Mouse (Mus musculus): ENCODE results near the gene Pdlim7. TPM values are rescaled to one million over a fixed set of nuclear protein-coding genes. Genes with fewer than 3 reads are reported as not detected.

The Pdlim7 gene
- polyA plus RNA-seq, 1 experiment from 2014 or later = 155 TPM

DNA sequence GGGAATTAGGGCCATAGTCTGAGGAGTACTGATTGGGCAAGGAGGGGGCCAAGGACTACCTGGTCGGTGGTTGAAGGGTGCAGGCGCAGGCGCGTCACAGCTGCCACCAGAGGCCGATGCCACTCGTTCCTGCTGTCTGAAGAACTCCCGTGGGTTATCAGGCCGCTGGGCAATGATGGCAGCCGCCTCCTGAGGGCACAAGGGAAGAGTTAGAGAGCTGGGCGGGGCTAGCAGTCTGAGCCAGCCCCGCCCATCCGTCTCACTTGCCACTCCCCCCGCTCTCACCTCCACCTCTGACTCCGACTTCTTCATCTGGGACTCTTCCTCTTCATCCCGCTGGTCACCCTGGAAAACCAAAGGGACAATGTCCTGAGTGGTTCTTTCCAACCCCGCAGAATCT is 36.0 kb downstream of the Pdlim7 start:
- H3K36me3 ChIP-seq (ENCODE audit: control insufficient read depth, insufficient read depth, low read length) = peaks cover 52% of the 10 kb centered on the region
- no peaks in the 10 kb centered on the region for H3K9me3 ChIP-seq (ENCODE audit: control insufficient read depth, low read length)
- DNase-seq (ENCODE audit: low spot score) = no peak
- WGBS = 74% methylated on average over 16 of the region's 16 CpGs
- H3K27ac ChIP-seq (replicated peaks; ENCODE audit: low read depth, low read length) = no peak overlapping the region
- H3K9ac ChIP-seq (ENCODE audit: low read length) = no peak overlapping the region
- H3K4me2 ChIP-seq (ENCODE audit: low read depth, severe bottlenecking) = no peak overlapping the region
- H3K27me3 ChIP-seq (ENCODE audit: control insufficient read depth, insufficient read depth, low read length) = no peaks in the 10 kb centered on the region
- no peak for ATAC-seq (ENCODE audit: insufficient number of reproducible peaks, low FRiP score, low TSS enrichment, low read depth)
- H3K4me1 ChIP-seq (ENCODE audit: control insufficient read depth, insufficient read depth, low read length) = 0 out of 2 replicates have a peak, but pooled peaks cover 5% of the 10 kb centered on the region
- H3K4me3 ChIP-seq (ENCODE audit: low read depth, low read length) = no peak overlapping the region

DNA sequence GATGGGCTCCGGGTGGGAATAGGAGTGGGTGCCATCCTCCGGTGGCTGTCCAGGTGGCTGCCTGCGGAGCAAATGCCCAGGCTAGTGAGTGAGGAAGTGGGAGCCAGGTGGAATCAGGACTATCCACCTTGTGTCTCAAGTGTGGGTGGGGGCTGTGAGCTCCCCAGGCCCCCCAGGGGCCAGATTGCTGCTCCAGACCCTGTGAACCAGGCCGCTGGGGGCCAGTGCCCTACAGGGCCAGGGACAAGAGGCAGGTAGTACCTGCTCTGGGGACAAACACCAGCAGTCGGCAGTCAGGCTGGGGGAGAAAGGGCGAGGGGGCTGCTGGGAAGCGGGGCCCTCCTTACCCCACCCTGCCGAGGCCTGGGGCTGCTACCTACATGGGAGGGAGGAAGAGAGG is 37.2 kb downstream of the Pdlim7 start:
- Histone ChIP-seq H3K9me3 (ENCODE audit: control insufficient read depth, low read length) (no peaks in the 10 kb centered on the region), H3K4me1 (ENCODE audit: control insufficient read depth, insufficient read depth, low read length) (peaks cover 11% of the 10 kb centered on the region; the same call in 1 of the 2 replicates), H3K4me3 (ENCODE audit: low read depth, low read length) (no peak overlapping the region), H3K36me3 (ENCODE audit: control insufficient read depth, insufficient read depth, low read length) (peaks cover 43% of the 10 kb centered on the region), H3K27ac (replicated peaks; ENCODE audit: low read depth, low read length) (no peak overlapping the region), H3K27me3 (ENCODE audit: control insufficient read depth, insufficient read depth, low read length) (no peaks in the 10 kb centered on the region), H3K9ac (ENCODE audit: low read length) (no peak overlapping the region), H3K4me2 (ENCODE audit: low read depth, severe bottlenecking) (no peak overlapping the region)
- no peak for ATAC-seq (ENCODE audit: insufficient number of reproducible peaks, low FRiP score, low TSS enrichment, low read depth)
- DNase-seq (ENCODE audit: low spot score) = no peak
- 93% methylated on average over 8 of the region's 8 CpGs for WGBS

DNA sequence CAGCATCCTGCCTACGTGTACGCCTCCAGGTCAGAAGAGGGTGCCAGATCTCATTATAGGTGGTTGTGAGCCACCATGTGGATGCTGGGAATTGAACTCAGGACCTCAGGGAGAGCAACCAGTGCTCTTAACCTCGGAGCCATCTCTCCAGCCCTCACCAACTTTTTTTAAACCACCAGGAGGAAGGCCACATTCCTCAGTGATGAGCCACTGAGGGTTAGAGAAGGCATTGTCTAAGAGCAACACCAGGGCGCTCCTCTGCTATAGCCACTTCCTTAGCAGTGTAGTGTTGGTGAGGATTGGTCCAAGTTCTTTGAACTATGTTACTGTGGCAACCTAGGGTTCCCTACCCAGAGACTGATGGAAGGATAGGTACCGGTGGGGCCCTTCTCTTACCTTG is 37.7 kb downstream of the Pdlim7 start:
- 92% methylated on average over 5 of the region's 5 CpGs for WGBS

DNA sequence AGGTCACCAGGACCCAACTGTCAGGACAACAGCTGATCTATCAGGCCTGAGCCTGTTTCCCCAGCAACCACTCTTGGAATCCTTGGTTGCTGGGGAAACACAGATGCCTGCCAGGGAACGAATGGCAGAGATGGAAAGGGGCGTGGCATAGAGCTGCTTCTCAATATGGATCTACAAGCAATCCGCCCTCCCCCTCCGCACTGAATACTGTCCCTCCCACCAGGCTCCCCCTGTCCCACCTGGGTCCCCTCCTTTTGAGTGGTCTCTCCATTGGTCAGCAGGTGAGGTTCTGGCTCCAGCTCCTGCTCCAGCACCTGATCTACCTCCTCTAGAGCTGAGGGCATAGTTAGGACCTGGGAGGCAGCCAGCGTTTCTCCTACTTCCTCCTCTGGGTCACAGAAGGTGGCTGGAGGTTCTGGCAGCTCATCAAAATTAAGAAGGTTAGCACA is 38.8 kb downstream of the Pdlim7 start:
- no peak overlapping the region for H3K4me3 ChIP-seq (ENCODE audit: low read depth, low read length)
- peaks cover 30% of the 10 kb centered on the region for H3K36me3 ChIP-seq (ENCODE audit: control insufficient read depth, insufficient read depth, low read length)
- no peak for ATAC-seq (ENCODE audit: insufficient number of reproducible peaks, low FRiP score, low TSS enrichment, low read depth)
- no peak overlapping the region for H3K9ac ChIP-seq (ENCODE audit: low read length)
- 69% methylated on average over 5 of the region's 5 CpGs for WGBS
- H3K4me2 ChIP-seq (ENCODE audit: low read depth, severe bottlenecking) = no peak overlapping the region
- no peak overlapping the region for H3K27ac ChIP-seq (replicated peaks; ENCODE audit: low read depth, low read length)
- H3K4me1 ChIP-seq (ENCODE audit: control insufficient read depth, insufficient read depth, low read length) = peaks cover 15% of the 10 kb centered on the region; the same call in 1 of the 2 replicates
- DNase-seq (ENCODE audit: low spot score) = peak; percentile 39
- no peaks in the 10 kb centered on the region for H3K9me3 ChIP-seq (ENCODE audit: control insufficient read depth, low read length)
- H3K27me3 ChIP-seq (ENCODE audit: control insufficient read depth, insufficient read depth, low read length) = no peaks in the 10 kb centered on the region

More for the DNA sequence above, 37.7 kb downstream of the Pdlim7 start:
- ATAC-seq (ENCODE audit: insufficient number of reproducible peaks, low FRiP score, low TSS enrichment, low read depth) (no peak), DNase-seq (ENCODE audit: low spot score) (no peak)
- H3K36me3 ChIP-seq (ENCODE audit: control insufficient read depth, insufficient read depth, low read length) = peaks cover 39% of the 10 kb centered on the region
- H3K4me1 ChIP-seq (ENCODE audit: control insufficient read depth, insufficient read depth, low read length) = peaks cover 15% of the 10 kb centered on the region; the same call in 1 of the 2 replicates
- H3K27ac ChIP-seq (replicated peaks; ENCODE audit: low read depth, low read length) = no peak overlapping the region
- no peaks in the 10 kb centered on the region for H3K9me3 ChIP-seq (ENCODE audit: control insufficient read depth, low read length)
- no peak overlapping the region for H3K9ac ChIP-seq (ENCODE audit: low read length)
- H3K4me3 ChIP-seq (ENCODE audit: low read depth, low read length) = no peak overlapping the region
- H3K27me3 ChIP-seq (ENCODE audit: control insufficient read depth, insufficient read depth, low read length) = no peaks in the 10 kb centered on the region
- no peak overlapping the region for H3K4me2 ChIP-seq (ENCODE audit: low read depth, severe bottlenecking)

DNA sequence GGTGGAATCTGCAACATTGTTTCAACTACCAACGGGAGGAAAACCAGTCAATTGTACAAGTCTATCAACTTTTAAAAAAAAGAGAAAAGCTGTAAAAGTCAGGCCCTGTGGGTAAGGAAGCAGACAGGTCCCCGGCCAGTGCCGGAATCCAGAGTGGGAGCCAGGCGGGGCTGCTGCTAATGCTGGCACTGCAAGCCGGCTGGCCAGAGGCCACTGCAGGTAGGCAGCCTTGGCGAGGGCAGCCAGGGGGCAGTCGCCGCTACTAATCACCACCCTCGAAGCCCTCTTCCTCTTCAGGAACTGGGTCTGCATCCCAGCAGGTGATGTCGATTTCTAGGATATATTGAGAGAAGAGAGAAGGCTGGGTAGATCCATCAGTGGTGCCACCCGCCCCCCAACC is 39.5 kb downstream of the Pdlim7 start:
- Histone ChIP-seq H3K4me1 (ENCODE audit: control insufficient read depth, insufficient read depth, low read length) (peaks cover 15% of the 10 kb centered on the region; the same call in 1 of the 2 replicates), H3K9ac (ENCODE audit: low read length) (no peak overlapping the region), H3K9me3 (ENCODE audit: control insufficient read depth, low read length) (no peaks in the 10 kb centered on the region), H3K36me3 (ENCODE audit: control insufficient read depth, insufficient read depth, low read length) (peaks cover 23% of the 10 kb centered on the region), H3K4me2 (ENCODE audit: low read depth, severe bottlenecking) (no peak overlapping the region), H3K4me3 (ENCODE audit: low read depth, low read length) (no peak overlapping the region), H3K27me3 (ENCODE audit: control insufficient read depth, insufficient read depth, low read length) (no peaks in the 10 kb centered on the region), H3K27ac (replicated peaks; ENCODE audit: low read depth, low read length) (no peak overlapping the region; the same call in 1 of the 2 replicates)
- DNase-seq (ENCODE audit: low spot score) (no peak), ATAC-seq (ENCODE audit: insufficient number of reproducible peaks, low FRiP score, low TSS enrichment, low read depth) (no peak)
- 67% methylated on average over 10 of the region's 11 CpGs for WGBS

DNA sequence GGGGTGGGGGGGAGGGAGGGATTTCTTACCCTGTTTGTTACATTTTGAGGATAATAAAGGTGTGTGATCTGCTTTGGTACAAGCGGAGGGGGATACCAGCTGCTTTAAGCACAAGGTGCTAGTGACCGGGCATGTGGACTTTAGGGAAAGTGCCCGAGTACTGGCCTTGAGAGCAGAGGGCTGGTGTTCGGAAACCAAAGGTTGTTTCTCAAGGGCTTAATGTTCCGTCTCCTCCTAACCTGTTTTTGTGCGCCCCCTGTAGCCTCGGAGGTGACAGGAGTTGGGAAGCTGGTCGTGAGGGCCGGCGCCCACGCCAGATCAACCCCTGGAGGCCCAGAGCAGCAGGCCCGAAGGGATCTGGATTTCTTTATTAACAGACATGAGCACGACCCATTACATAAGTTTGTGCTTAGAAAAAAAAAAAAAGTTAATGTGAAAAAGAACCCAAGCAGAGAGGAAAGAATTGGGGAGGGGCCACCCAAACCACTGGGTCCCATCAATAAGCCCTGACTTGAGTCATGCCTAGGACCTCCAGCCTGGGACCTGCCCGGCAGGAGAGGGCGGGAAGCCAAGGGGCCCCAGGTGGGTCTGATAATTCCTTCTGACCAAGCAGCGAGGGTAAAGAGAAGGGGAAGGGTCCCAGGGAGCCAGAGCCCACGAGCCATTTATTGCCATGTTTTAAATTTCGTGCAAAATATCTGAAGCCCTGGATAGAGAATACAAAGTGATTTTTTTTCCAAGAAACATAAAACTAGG is 40.2 kb downstream of the Pdlim7 start:
- DNase-seq (ENCODE audit: low spot score) (peak; percentile 75), ATAC-seq (ENCODE audit: insufficient number of reproducible peaks, low FRiP score, low TSS enrichment, low read depth) (no peak)
- Histone ChIP-seq H3K27ac (replicated peaks; ENCODE audit: low read depth, low read length) (peak overlapping the region; percentile 80), H3K36me3 (ENCODE audit: control insufficient read depth, insufficient read depth, low read length) (peaks cover 19% of the 10 kb centered on the region), H3K4me2 (ENCODE audit: low read depth, severe bottlenecking) (peak overlapping the region; percentile 100), H3K27me3 (ENCODE audit: control insufficient read depth, insufficient read depth, low read length) (no peaks in the 10 kb centered on the region), H3K9me3 (ENCODE audit: control insufficient read depth, low read length) (no peaks in the 10 kb centered on the region), H3K4me3 (ENCODE audit: low read depth, low read length) (peak overlapping the region; percentile 58), H3K9ac (ENCODE audit: low read length) (no peak overlapping the region; the same call in 1 of the 2 replicates), H3K4me1 (ENCODE audit: control insufficient read depth, insufficient read depth, low read length) (peaks cover 15% of the 10 kb centered on the region; the same call in 1 of the 2 replicates)
- WGBS = 15% methylated on average over 18 of the region's 18 CpGs

DNA sequence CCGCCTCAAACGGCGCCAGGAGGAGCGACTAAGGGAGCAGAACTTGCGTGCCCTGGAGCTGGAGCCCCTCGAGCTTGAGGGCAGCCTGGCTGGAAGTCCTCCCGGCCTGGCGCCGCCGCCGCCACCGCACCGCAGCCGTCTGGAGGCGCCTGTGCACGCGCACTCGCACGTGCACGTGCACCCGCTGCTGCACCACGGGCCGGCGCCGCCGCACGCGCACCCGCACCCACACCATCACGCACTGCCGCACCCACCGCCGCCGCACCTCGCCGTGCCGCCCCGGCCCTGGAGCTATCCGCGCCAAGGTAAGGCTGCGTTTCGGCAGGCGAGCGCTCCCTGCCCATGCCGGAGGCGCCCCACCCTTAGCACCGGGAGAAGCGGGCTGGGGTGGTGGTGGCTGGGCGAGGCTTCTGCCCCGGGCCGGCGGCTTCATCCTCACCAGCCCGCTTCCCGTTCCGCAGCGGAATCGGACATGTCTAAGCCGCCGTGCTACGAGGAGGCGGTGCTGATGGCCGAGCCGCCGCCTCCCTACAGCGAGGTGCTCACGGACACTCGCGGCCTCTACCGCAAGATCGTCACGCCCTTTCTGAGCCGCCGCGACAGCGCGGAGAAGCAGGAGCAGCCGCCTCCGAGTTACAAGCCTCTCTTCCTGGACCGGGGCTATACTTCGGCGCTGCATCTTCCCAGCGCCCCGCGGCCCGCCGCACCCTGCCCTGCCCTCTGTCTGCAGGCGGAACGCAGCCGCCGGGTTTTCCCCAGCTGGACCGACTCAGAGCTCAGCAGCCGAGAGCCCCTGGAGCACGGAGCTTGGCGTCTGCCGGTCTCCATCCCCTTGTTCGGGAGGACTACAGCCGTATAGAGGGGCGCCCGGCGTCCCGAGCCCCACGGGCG is 41.1 kb downstream of the Pdlim7 start:
- peaks cover 19% of the 10 kb centered on the region for H3K36me3 ChIP-seq (ENCODE audit: control insufficient read depth, insufficient read depth, low read length)
- peak; percentile 77 for DNase-seq (ENCODE audit: low spot score)
- H3K4me3 ChIP-seq (ENCODE audit: low read depth, low read length) = peak overlapping the region; percentile 58
- peak overlapping the region; percentile 80 for H3K9ac ChIP-seq (ENCODE audit: low read length)
- no peaks in the 10 kb centered on the region for H3K27me3 ChIP-seq (ENCODE audit: control insufficient read depth, insufficient read depth, low read length)
- peak overlapping the region; percentile 100 for H3K4me2 ChIP-seq (ENCODE audit: low read depth, severe bottlenecking)
- ATAC-seq (ENCODE audit: insufficient number of reproducible peaks, low FRiP score, low TSS enrichment, low read depth) = peak; percentile 17; the same call in 1 of the 2 replicates
- peaks cover 15% of the 10 kb centered on the region; the same call in 1 of the 2 replicates for H3K4me1 ChIP-seq (ENCODE audit: control insufficient read depth, insufficient read depth, low read length)
- peak overlapping the region; percentile 80 for H3K27ac ChIP-seq (replicated peaks; ENCODE audit: low read depth, low read length)
- no peaks in the 10 kb centered on the region for H3K9me3 ChIP-seq (ENCODE audit: control insufficient read depth, low read length)
- under 1% methylated on average over 102 of the region's 103 CpGs for WGBS

DNA sequence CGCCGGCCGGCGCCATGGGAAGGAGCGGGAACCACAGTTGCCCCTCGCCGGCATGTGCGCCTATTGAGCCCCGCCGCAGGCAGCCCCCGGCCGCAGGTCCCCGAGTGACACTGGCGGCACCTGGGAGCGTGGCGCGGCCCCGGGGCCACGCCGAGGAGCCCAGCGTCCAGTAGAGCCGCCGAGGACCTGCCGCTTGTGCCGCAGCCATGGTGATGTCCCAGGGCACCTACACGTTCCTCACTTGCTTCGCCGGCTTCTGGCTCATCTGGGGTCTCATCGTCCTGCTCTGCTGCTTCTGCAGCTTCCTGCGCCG is 41.7 kb downstream of the Pdlim7 start:
- ATAC-seq (ENCODE audit: insufficient number of reproducible peaks, low FRiP score, low TSS enrichment, low read depth) (peak; percentile 15; the same call in 1 of the 2 replicates), DNase-seq (ENCODE audit: low spot score) (no peak)
- peak overlapping the region; percentile 100 for H3K4me2 ChIP-seq (ENCODE audit: low read depth, severe bottlenecking)
- 0% methylated on average over 29 of the region's 31 CpGs for WGBS
- H3K4me3 ChIP-seq (ENCODE audit: low read depth, low read length) = peak overlapping the region; percentile 58
- H3K9me3 ChIP-seq (ENCODE audit: control insufficient read depth, low read length) = no peaks in the 10 kb centered on the region
- H3K36me3 ChIP-seq (ENCODE audit: control insufficient read depth, insufficient read depth, low read length) = peaks cover 17% of the 10 kb centered on the region
- peak overlapping the region; percentile 80 for H3K9ac ChIP-seq (ENCODE audit: low read length)
- no peaks in the 10 kb centered on the region for H3K27me3 ChIP-seq (ENCODE audit: control insufficient read depth, insufficient read depth, low read length)
- peaks cover 15% of the 10 kb centered on the region; the same call in 1 of the 2 replicates for H3K4me1 ChIP-seq (ENCODE audit: control insufficient read depth, insufficient read depth, low read length)
- H3K27ac ChIP-seq (replicated peaks; ENCODE audit: low read depth, low read length) = peak overlapping the region; percentile 80; the same call in 1 of the 2 replicates

All from limb, embryonic 11.5 days (tissue).